Mouse (Mus musculus) thymus, postnatal 14 days (tissue): ENCODE measurements around the gene Flt1.
A peak's percentile ranks its signal among the peaks of the same experiment; 100 is the strongest.
"Not testable (repeated sequence)": the region's sequence is repeated elsewhere in the genome, so short reads cannot be mapped to it uniquely, and the experiment has no call there.

Experiments used
- DNase-seq: peaks from one replicate; pipeline ENCODE4 v3.0.0; 2021

The Flt1 gene

GRCm38 (mm10) chr5:147601460-147602360 lies 124.1 kb downstream of the Flt1 start:
- no peak for DNase-seq

DNA sequence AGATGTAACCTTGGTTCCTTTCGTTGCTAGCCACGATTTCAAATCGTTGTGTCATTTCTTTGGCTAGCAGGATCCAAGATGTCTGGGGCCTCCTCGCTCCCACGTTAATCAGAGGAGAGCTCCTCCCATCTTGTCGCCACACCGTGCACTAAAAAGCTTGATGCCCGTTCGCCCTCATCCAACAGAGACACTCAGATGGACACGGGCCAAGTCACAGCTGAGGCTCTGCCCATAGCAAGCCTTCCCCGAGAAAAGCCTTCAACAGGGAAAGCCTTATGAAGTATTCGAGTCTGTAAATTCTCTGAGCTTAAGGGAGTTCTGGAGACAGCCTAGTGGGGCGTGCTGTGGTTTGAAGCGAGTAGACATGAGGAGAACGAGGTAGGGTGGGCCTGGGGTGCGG lies 128.0 kb downstream of the Flt1 start:
- no peak for DNase-seq

GRCm38 (mm10) chr5:147589814-147590213 lies 136.0 kb downstream of the Flt1 start:
- no peak for DNase-seq

DNA sequence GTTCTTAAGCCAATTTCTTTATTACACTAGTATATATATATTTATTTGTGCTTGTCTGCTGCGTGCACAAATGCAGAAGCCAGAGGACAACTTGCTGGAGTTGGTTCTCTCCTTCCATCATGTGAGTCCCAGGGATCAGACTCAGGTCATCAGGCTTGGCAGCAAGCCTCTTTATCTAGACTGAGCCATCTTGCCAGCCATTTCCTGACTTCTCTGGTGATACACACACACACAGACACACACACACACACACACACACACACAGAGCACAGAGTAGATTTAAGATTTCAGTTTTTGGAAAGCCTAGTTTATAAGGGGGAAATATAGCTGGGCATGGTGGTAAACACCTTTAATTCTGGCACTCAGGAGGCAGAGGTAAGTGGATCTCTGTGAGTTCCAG lies 140.7 kb downstream of the Flt1 start:
- no peak for DNase-seq

DNA sequence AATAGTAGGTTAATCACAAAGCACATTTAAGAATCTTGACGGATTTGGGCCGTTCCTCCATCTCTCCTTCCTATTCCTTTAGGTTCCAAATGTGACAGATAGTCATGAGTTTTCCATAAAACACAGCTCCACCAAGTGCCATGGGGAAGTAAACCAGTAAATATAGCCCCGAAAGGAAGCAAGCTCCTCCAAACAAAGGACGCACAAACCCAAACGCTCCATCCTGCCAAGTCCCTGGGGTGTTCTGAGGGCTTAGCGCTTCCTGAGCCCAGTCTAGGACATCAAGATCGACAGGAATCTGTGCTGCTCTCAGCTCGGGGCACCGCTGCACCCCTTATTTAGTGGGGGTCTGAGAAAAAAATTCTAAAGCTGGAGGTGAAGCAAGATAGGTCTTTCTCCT lies 141.2 kb downstream of the Flt1 start:
- no peak for DNase-seq

- peak; percentile 78 for DNase-seq
Observed at GRCm38 (mm10) chr5:147583702-147584298, 142.0 kb downstream of the Flt1 start.

- no peak for DNase-seq
Observed at GRCm38 (mm10) chr5:147580181-147580580, 145.6 kb downstream of the Flt1 start.

DNA sequence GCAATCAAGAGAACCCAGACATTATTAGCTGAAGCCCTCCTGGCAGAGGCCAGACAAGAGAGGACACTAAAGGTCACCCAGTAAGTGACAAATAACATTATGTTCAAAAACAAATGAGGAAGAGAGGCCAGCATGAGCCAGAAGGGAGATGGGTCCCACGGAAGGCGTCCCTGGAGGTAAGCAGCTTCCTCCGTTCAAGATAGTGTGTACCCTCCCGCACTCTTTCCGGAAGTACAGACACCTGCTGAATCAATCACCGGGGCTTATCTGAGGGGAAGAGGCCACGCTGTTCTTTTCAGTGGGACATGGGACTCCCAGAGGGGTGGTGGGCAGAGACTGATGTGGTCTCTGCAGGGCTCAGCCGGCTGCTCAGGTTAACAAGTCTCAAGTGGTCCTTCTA lies 146.1 kb downstream of the Flt1 start:
- DNase-seq: no peak

DNA sequence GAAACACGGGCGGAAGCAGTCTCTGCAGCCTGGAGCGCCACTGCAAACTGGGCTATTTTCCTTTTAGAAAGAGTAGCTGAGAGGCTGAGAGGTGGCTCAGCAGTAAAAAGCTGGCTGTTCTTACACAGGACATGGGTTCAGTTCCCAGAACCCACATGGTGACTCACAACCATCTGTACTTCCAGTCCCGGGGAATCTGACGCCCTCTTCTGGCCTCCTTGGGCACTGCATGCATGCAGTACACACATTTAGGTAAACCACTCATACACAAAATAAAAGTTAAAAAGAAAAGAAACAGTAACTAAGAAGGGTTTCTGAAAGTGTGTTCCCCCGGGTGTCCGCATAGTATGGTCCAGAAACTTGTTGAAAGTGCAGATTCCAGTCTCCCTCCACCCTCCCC lies 146.7 kb downstream of the Flt1 start:
- DNase-seq: no peak

- no peak for DNase-seq
Observed at GRCm38 (mm10) chr5:147577003-147577402, 148.8 kb downstream of the Flt1 start.

DNA sequence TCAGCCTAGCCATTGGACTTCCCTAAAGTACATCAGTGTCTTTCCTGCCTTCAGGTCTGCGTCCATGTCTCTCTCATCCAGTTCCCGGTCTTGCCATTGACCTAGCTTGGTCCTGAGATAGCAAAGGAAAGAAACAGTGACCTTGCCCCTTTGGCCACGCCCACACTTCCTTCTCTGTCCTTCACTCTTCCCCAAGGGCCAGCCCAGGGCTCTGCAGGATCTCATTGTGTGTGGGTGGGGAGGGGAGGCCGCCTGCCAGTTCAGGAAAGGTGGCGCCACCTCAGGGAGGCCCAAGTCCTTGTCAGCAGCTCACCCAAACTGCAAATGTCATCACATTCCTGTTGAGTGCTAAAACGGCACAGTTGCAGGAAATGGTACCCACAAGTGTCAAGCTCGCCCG lies 151.3 kb downstream of the Flt1 start:
- DNase-seq: no peak

- no peak for DNase-seq
Observed at GRCm38 (mm10) chr5:147573555-147573954, 152.3 kb downstream of the Flt1 start.

DNA sequence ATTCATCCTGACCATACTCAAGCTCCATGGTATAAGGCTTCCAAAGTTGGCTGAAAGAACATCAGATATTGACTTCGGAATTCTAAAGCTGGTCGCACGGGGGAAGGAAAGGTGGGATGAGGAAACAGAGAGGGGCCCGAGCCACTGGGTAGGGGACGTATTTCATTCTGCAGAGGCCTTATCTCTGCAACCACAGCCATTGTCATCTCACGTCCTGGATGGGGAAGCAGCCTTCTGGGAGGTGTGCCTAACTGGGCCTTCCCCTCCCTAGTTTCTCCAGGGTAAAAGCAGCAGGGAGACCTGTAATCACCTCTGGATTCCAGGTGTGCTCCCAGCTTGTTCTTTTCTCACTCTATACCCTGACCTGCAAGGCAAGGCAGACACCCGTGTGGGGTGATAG lies 153.1 kb downstream of the Flt1 start:
- DNase-seq: no peak

GRCm38 (mm10) chr5:147566335-147566734 lies 159.5 kb downstream of the Flt1 start:
- no peak for DNase-seq

DNA sequence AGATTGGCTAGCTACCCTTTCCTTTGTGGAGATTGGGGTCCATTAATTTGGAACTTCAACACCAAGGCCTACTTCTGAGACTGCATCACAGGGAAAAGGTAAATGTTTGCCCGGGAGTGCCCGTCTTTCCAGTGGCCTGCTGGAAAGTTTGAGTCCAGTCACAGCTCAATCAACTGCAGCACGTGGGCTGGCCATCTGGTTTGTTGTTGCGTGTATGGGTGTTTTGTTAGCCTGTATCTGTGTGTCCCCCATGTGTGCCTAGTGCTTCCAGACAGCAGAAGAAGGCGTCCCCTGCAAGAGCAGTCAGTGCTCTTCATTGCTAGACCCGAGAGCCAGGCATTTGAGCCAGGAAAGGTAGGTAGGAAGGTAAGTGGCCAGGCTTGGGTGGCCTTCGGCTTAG lies 160.4 kb downstream of the Flt1 start:
- no peak for DNase-seq

GRCm38 (mm10) chr5:147564140-147564590 lies 161.6 kb downstream of the Flt1 start:
- DNase-seq: peak; percentile 20

- DNase-seq: peak; percentile 29
Observed at GRCm38 (mm10) chr5:147563511-147564139, 162.2 kb downstream of the Flt1 start.

- DNase-seq: not testable (repeated sequence)
Observed at GRCm38 (mm10) chr5:147557641-147558040, 168.2 kb downstream of the Flt1 start.

DNA sequence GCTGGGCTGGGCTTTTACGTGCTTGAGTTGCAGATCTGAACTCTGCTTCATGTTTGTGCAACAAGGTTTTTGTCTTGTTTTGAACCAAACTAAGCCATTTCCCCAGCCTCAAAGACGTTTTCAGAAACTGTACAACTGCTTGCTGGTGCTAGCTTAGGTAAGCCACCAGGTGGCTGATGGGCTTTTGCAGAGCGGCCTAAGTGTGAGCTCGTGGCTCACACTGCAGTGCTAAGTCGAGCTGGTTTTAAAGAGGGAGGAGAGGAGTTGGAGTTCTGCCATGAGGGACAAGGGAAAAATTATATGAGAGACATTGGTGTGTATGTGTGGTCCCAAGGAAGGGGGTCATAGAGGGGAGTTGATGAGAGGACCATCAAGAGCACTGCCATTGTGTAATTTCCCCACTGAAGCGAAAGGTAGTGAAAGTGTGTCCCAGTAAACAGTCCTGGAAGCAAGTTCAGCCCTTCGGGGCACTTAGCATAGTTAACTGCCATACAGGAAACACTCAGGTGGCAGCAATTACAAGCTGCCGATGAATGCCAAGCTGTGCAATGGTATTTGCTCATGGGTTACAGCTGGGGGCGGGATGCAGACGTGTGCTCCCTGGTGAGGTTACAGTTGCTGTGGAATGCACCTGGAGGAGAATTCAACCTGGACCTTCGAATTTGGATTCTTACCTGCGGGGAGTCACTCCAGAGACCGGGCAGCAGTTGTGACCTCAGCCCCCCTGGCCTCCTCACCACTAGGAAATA lies 173.8 kb downstream of the Flt1 start:
- DNase-seq: no peak

- DNase-seq: no peak
Observed at GRCm38 (mm10) chr5:147549016-147549755, 176.6 kb downstream of the Flt1 start.

GRCm38 (mm10) chr5:147545731-147546241 lies 180.0 kb downstream of the Flt1 start:
- peak; percentile 69 for DNase-seq

DNA sequence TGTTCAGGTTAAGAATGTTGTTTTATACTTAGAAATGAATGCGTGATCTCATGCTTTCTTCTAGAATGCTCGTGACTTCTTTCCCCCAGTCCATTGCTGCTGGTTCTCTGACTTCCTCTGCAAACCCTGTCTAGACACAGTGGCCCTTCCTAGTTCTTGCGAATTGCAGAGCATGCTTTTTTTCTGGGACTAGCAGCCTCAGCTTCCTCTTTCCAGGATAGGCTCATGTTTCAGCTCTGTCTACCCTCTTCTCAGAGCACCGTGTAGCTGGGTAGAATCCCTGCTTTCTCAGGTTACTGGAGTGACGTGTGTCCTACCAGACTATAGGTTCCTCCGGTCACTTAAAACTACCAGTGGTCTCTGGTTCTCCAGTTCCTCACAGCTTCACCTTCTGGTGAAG lies 183.5 kb downstream of the Flt1 start:
- no peak for DNase-seq
